Mouse (Mus musculus) forebrain, embryonic 11.5 days (tissue): ENCODE measurements around the gene Ciapin1. TPM values are rescaled to one million over a fixed set of nuclear protein-coding genes. Genes with fewer than 3 reads are reported as not detected.
"Not testable (repeated sequence)": the region's sequence is repeated elsewhere in the genome, so short reads cannot be mapped to it uniquely, and the experiment has no call there.

Experiments used
- ATAC-seq: fragments of 200-750 bp; cut with Nextera tagmentation; replicated peaks from 2 replicates; pipeline ENCODE4 v1.8.0; 2017; ENCODE audit warnings: moderate TSS enrichment; ENCODE audit not compliant: low FRiP score
- DNase-seq: peaks from one replicate; pipeline ENCODE4 v3.0.0-alpha.2; 2017; ENCODE audit warnings: low spot score
- H3K27ac ChIP-seq: fragments of 300-500 bp; sonication (generic); 2 replicates; pipeline ENCODE4 v1.5.1; 2014; ENCODE audit warnings: low read depth, low read length
- H3K27me3 ChIP-seq: fragments of 300-500 bp; sonication (generic); 2 replicates; pipeline ENCODE4 v1.6.1; 2014; ENCODE audit warnings: mild to moderate bottlenecking, low read length, mixed read lengths; ENCODE audit not compliant: control insufficient read depth, insufficient read depth
- H3K36me3 ChIP-seq: fragments of 300-500 bp; sonication (generic); 2 replicates; pipeline ENCODE4 v1.6.1; 2014; ENCODE audit warnings: mild to moderate bottlenecking, low read length, moderate library complexity, mixed read lengths; ENCODE audit not compliant: control insufficient read depth, insufficient read depth
- H3K4me1 ChIP-seq: fragments of 300-500 bp; sonication (generic); replicated peaks from 2 replicates; pipeline ENCODE4 v1.6.1; 2014; ENCODE audit warnings: low read length, mixed read lengths; ENCODE audit not compliant: control insufficient read depth, insufficient read depth
- H3K4me2 ChIP-seq: fragments of 300-500 bp; sonication (generic); 2 replicates; pipeline ENCODE4 v1.6.1; 2014; ENCODE audit warnings: low read depth, mild to moderate bottlenecking, low read length, moderate library complexity, mixed read lengths; ENCODE audit not compliant: severe bottlenecking
- H3K4me3 ChIP-seq: fragments of 300-500 bp; sonication (generic); 2 replicates; pipeline ENCODE4 v1.5.1; 2014; ENCODE audit warnings: low read depth, low read length
- H3K9ac ChIP-seq: fragments of 300-500 bp; sonication (generic); 2 replicates; pipeline ENCODE4 v1.6.1; 2014; ENCODE audit warnings: low read length
- H3K9me3 ChIP-seq: fragments of 300-500 bp; sonication (generic); 2 replicates; pipeline ENCODE4 v1.6.1; 2016; ENCODE audit warnings: low read length, mixed read lengths; ENCODE audit not compliant: control insufficient read depth
- WGBS: fragments of 180-500 bp; shearing (Covaris S2); extraction: QIAGEN DNeasy Blood & Tissue Kit; methylation state at CpG from one replicate; pipeline ENCODE4 v1.1.7; 2014; 5-methylcytosine and 5-hydroxymethylcytosine counted together
- polyA plus RNA-seq: library from polyadenylated mRNA; unstranded; fragments of >200 nt; fragmentation: Nextera tagmentation; extraction: Ambion mirVana; gene quantifications from 2 replicates; pipeline ENCODE4 v1.2.1, GENCODE M21; 2014

Ciapin1 gene
- polyA plus RNA-seq, 1 experiment from 2014 or later = 144 TPM

DNA sequence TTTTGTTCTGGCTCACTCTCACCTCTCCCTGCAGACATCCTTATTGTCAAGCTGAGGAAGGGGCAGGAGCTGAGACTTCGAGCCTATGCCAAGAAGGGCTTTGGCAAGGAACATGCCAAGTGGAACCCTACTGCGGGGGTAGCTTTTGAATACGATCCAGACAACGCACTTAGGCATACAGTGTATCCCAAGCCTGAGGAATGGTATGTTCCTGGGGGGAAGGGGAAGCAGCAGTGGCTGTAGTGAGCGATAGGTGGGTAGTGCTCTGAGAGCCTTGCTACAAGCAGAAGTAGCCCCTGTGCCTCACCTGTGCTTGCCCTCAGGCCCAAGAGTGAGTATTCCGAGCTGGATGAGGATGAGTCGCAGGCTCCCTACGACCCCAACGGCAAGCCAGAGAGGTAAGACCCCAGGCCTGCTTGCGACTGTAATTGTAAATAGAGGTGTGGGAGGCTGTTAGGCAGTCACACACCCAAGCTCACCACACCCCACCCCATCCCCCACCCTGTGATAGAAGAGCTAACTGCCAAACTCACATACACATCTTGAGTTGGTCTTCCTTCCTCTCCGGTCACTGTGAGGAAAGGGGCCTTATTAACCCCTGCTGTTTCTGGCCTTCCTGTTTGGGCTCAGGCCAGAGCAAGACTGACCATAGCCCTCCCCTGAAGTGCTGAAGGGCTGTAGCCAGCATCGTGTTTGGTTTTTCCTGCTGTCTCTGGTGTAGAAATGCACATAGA is 24.5 kb upstream of the Ciapin1 start:
- H3K9ac ChIP-seq = no peak overlapping the region
- 95% methylated on average over 12 of the region's 12 CpGs for WGBS
- no peaks in the 10 kb centered on the region for H3K27me3 ChIP-seq
- no peak overlapping the region for H3K4me2 ChIP-seq
- ATAC-seq (no peak), DNase-seq (no peak)
- no peaks in the 10 kb centered on the region for H3K9me3 ChIP-seq
- no peak overlapping the region for H3K27ac ChIP-seq
- no peaks in the 10 kb centered on the region; the same call in 1 of the 2 replicates for H3K36me3 ChIP-seq
- H3K4me1 ChIP-seq = peaks cover 2% of the 10 kb centered on the region; the same call in 1 of the 2 replicates
- H3K4me3 ChIP-seq = no peak overlapping the region

DNA sequence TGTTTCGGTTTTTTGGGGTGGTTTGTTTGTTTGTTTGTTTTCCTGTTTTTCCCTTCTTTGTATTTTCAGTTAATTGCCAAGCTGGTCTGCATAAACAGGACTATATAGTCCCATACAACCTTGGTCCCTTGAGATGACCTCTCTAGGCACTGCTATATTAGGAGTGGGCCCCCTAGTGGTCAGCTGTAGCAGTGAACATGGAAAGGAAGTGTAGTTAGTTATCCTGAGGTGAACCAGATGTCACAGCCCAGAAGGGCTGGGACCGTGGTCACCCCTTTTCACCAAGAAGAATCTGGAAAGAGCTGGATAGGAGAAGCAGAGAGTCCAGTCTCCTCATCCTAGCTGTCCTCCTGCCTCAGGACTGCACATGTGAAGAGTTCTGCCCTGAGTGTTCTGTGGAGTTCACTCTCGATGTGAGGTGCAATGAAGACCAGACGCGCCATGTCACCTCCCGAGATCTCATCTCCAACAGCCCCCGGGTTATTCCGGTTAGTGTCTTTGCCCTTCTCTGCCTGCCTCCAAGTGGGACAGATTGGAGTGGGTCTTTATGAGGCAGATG is 23.3 kb upstream of the Ciapin1 start:
- 76% methylated on average over 8 of the region's 8 CpGs for WGBS
- peaks cover 2% of the 10 kb centered on the region; the same call in 1 of the 2 replicates for H3K4me1 ChIP-seq
- H3K4me3 ChIP-seq = no peak overlapping the region
- H3K27ac ChIP-seq = no peak overlapping the region
- no peak overlapping the region for H3K9ac ChIP-seq
- DNase-seq (peak; percentile 76), ATAC-seq (no peak)
- H3K36me3 ChIP-seq = no peaks in the 10 kb centered on the region; the same call in 1 of the 2 replicates
- H3K27me3 ChIP-seq = no peaks in the 10 kb centered on the region
- no peak overlapping the region for H3K4me2 ChIP-seq
- H3K9me3 ChIP-seq = no peaks in the 10 kb centered on the region

DNA sequence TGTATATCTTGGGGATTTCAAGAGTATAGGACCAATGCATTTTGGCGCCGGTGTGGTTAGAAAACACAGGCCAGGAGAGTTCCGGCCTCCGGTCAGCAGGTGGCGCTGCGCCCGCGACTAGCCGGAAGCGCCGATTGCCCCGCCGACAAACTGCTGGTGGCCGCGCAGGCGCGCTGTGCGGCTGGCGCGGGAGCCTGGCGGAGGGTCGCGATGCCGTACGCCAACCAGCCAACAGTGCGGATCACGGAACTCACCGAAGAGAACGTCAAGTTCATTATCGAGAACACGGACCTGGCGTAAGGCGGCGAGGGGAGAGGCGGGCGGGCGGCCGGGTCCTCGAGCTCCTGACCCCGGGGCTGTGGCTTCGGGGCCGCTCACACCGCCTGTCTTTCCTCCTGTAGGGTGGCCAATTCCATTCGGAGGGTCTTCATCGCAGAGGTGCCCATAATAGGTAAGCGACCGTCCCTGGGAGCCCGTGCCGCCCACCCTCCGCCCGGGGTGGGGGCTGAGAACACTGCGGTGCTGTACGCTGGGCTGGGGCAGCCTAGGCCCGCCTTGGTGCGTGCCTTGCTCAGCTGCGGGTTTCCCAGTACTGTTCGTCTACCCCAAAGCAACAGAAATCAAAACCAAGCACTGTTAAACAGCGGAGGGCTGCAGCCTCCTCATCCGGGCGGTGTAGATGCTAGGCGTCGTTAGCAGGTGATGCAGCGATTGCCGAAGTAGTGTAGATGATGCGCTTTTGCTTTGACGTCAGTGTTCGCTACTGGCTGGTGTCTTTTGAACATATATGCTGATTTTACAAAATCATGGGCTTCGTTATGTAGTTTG is 19.4 kb upstream of the Ciapin1 start, which contains the start of gene Polr2c:
Gene Polr2c (plus strand): TSS at position 105 of the 828 bp plus-strand sequence.
- Histone ChIP-seq H3K36me3 (no peaks in the 10 kb centered on the region; the same call in 1 of the 2 replicates), H3K27me3 (no peaks in the 10 kb centered on the region), H3K4me3 (peak within 1 kb of the TSS; percentile 95), H3K4me1 (peaks cover 2% of the 10 kb centered on the region; the same call in 1 of the 2 replicates), H3K9me3 (no peaks in the 10 kb centered on the region), H3K27ac (0 out of 2 replicates have a peak within 1 kb of the TSS, but pooled peaks have one; percentile 37), H3K4me2 (peak within 1 kb of the TSS; percentile 82), H3K9ac (peak within 1 kb of the TSS; percentile 95)
- WGBS = under 1% methylated on average over 68 of the region's 68 CpGs
- ATAC-seq = peak; percentile 81
- DNase-seq = peak; percentile 96

DNA sequence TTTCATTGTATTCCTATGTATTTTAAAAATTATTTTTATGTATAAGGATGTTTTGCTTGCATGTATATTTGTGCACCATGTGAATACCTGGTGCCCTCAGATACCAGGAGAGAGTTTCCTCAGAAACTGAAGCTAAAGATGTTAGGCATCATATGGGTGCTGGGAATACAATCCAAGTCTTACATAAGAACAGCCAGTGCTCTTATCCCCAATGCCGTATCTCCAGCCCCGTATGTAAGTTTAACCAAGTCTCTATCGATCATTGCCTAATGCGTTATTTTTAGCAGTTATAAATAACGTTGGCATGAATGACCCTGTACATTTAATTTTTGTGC is 18.8 kb upstream of the Ciapin1 start:
- H3K9ac ChIP-seq = no peak overlapping the region; the same call in 1 of the 2 replicates

DNA sequence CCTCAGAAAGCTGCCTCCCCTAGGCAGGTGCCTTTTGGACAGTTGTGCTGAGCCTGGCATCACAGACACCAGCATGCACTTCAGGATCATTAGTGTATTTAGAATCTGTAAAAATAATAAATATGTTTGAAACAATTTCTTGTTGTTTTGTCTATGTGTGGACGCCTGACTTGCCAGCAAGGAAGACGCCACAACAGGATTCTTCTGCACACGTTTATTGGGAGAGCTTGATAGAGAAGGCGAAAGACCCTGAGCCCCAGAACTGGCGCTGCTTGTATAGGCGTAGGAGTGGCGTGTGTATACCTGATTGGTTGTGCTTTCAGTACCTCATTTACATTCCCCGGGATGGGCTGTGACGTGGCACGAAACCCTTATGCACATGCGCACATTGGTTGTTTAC is 16.6 kb upstream of the Ciapin1 start:
- not testable (repeated sequence) for H3K36me3 ChIP-seq, H3K27ac ChIP-seq, H3K4me1 ChIP-seq, H3K4me2 ChIP-seq, H3K9me3 ChIP-seq, H3K9ac ChIP-seq, ATAC-seq, H3K27me3 ChIP-seq, DNase-seq, H3K4me3 ChIP-seq
- 89% methylated on average over 11 of the region's 11 CpGs for WGBS

More for the DNA sequence above, 18.8 kb upstream of the Ciapin1 start:
- no peaks in the 10 kb centered on the region for H3K9me3 ChIP-seq
- ATAC-seq (no peak; the same call in 1 of the 2 replicates), DNase-seq (no peak)
- peak overlapping the region; percentile 95; the same call in 1 of the 2 replicates for H3K4me3 ChIP-seq
- no peaks in the 10 kb centered on the region; the same call in 1 of the 2 replicates for H3K36me3 ChIP-seq
- H3K27me3 ChIP-seq = no peaks in the 10 kb centered on the region
- no peak overlapping the region for H3K4me2 ChIP-seq
- no peak overlapping the region for H3K27ac ChIP-seq
- H3K4me1 ChIP-seq = peaks cover 2% of the 10 kb centered on the region; the same call in 1 of the 2 replicates
- WGBS = 32% methylated on average over 5 of the region's 5 CpGs

DNA sequence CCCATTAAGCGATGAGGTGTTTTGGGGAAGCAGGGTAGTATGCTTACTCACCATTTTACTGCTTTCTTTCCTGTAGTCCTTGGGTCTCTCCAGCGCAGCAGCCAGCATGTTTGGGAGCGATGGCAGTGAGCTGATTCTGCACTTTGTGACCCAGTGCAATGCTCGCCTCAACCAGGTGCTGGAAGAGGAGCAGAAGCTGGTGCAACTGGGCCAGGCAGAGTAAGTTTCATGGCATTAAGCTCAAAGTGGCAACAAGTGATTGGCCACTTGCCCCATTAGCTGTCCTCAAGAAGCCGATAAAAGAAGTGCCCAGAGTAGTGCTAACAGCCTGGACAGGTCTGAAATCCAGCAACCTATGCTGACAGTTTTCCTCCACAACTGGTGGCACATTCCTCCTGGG is 11.9 kb upstream of the Ciapin1 start:
- 95% methylated on average over 5 of the region's 5 CpGs for WGBS
- Histone ChIP-seq H3K27me3 (no peaks in the 10 kb centered on the region), H3K27ac (no peak overlapping the region), H3K4me2 (no peak overlapping the region), H3K9me3 (no peaks in the 10 kb centered on the region), H3K36me3 (no peaks in the 10 kb centered on the region; the same call in 1 of the 2 replicates), H3K4me3 (no peak overlapping the region), H3K4me1 (no peaks in the 10 kb centered on the region), H3K9ac (no peak overlapping the region)
- DNase-seq (no peak), ATAC-seq (no peak)

DNA sequence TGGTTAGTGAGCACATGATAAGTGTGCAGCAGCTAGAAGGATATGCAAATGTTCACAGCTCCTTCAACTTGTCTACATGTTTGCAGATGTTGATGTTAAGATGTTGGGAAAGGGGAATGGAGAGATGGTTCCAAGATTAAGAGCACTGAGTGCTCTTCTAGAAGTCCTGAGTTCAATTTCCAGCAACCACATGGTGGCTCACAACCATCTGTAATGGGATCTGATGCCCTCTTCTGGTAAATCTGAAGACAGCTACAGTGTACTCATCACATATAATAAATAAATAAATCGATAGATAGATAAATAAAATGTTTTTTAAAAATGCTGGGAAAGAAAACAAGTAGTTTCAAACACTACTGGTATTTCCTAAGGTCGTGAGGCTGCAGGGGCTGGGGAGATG is 3.0 kb upstream of the Ciapin1 start:
- DNase-seq = no peak
- Histone ChIP-seq H3K9ac (no peak overlapping the region), H3K4me3 (no peak overlapping the region), H3K9me3 (no peaks in the 10 kb centered on the region), H3K36me3 (no peaks in the 10 kb centered on the region), H3K4me1 (peaks cover 4% of the 10 kb centered on the region; the same call in 1 of the 2 replicates), H3K4me2 (no peak overlapping the region), H3K27me3 (no peaks in the 10 kb centered on the region), H3K27ac (no peak overlapping the region)
- WGBS = 57% methylated on average over 2 of the region's 2 CpGs
- ATAC-seq = no peak

DNA sequence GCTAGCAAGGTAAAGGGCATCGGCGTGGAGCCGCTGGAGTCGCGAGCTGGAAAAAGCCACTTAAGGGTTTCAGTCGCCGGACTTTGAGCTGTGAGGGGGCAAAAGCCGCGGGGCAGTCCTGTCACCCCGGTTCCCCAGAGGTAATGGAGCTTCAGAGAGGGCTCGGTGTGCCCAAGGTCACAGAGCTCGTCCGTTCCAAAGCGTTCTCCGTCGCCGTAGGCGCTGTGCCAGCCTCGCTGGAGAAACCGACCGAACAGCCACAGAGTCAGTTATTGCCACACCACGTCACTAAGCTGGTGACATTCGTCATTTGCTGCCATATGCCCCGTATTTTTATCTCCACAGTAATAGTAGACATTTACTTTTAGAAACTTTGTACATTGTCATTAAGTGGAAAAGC is 442 bp upstream of the Ciapin1 start:
- Histone ChIP-seq H3K27ac (peak overlapping the region; percentile 71; the same call in 1 of the 2 replicates), H3K4me1 (peaks cover 4% of the 10 kb centered on the region; the same call in 1 of the 2 replicates), H3K9me3 (no peaks in the 10 kb centered on the region), H3K4me3 (peak overlapping the region; percentile 94), H3K9ac (peak overlapping the region; percentile 90), H3K36me3 (no peaks in the 10 kb centered on the region), H3K27me3 (no peaks in the 10 kb centered on the region), H3K4me2 (peak overlapping the region; percentile 61)
- no peak for DNase-seq
- peak; percentile 71 for ATAC-seq
- under 1% methylated on average over 24 of the region's 24 CpGs for WGBS
